Mouse (Mus musculus): ENCODE results near the gene Cc2d2b. TPM values are rescaled to one million over a fixed set of nuclear protein-coding genes. Genes with fewer than 3 reads are reported as not detected.

The Cc2d2b gene
- not detected in 2 replicates for polyA plus RNA-seq (2012; rRNA removed)

- no peaks in the 10 kb centered on the region for H3K4me1 ChIP-seq (ENCODE audit: control insufficient read depth, insufficient read depth, insufficient read length, low read length)
- no peak within 1 kb of the TSS for H3K4me3 ChIP-seq (ENCODE audit: low read depth, low read length)
- H3K27me3 ChIP-seq (ENCODE audit: control insufficient read depth, insufficient read depth, low read length): no peaks in the 10 kb centered on the region
- TF ChIP-seq POLR2A (IDR thresholded peaks at IDR 0.05; ENCODE audit: low read depth, low read length) (no peak), CTCF (IDR thresholded peaks at IDR 0.05; ENCODE audit: extremely low read depth, insufficient read length, insufficient replicate concordance, low read depth, low read length) (no peak)
- no peaks in the 10 kb centered on the region for H3K36me3 ChIP-seq (ENCODE audit: control insufficient read depth, insufficient read depth, low read length)
- WGBS: 67% methylated on average over 17 of the region's 17 CpGs
- no peak within 1 kb of the TSS for H3K27ac ChIP-seq (ENCODE audit: insufficient read depth, low read depth, low read length)
Measured at GRCm38 (mm10) chr19:40748559-40748958, at the start of gene Cc2d2b. TSS of gene Cc2d2b (plus strand) at chr19:40748753.

- Histone ChIP-seq H3K27me3 (ENCODE audit: control insufficient read depth, insufficient read depth, low read length) (no peaks in the 10 kb centered on the region), H3K36me3 (ENCODE audit: control insufficient read depth, insufficient read depth, low read length) (no peaks in the 10 kb centered on the region), H3K4me1 (ENCODE audit: control insufficient read depth, insufficient read depth, insufficient read length, low read length) (no peaks in the 10 kb centered on the region), H3K27ac (ENCODE audit: insufficient read depth, low read depth, low read length) (no peak overlapping the region), H3K4me3 (ENCODE audit: low read depth, low read length) (no peak overlapping the region)
- no peak for TF ChIP-seq CTCF (IDR thresholded peaks at IDR 0.05; ENCODE audit: extremely low read depth, insufficient read length, insufficient replicate concordance, low read depth, low read length)
- TF ChIP-seq POLR2A (IDR thresholded peaks at IDR 0.05; ENCODE audit: low read depth, low read length): no peak
- 71% methylated on average over 5 of the region's 5 CpGs for WGBS
Measured at GRCm38 (mm10) chr19:40699816-40700215, 48.7 kb upstream of the Cc2d2b start.

DNA sequence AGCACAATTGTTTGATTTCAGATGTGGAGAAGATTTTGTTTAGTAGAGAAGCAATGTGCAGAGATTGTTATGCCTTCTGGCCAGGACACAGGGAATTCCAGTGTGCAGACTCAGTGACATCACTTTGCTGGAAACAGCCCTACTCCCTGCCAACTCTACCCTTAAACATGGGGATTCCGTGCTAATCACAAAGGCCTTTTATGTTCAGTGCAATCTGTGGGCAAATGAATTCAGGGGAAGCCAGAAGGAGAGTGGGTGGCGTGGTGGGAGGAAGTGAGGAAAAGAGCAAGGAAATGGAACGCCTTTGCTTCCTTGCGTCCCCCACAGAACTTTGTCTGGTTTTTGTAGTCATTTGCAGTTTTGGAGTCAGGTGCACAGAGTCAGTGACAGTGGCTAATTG is 46.1 kb upstream of the Cc2d2b start:
- Histone ChIP-seq H3K27ac (ENCODE audit: insufficient read depth, low read depth, low read length) (no peak overlapping the region; the same call in 1 of the 2 replicates), H3K4me1 (ENCODE audit: control insufficient read depth, insufficient read depth, insufficient read length, low read length) (no peaks in the 10 kb centered on the region), H3K36me3 (ENCODE audit: control insufficient read depth, insufficient read depth, low read length) (no peaks in the 10 kb centered on the region), H3K4me3 (ENCODE audit: low read depth, low read length) (no peak overlapping the region), H3K27me3 (ENCODE audit: control insufficient read depth, insufficient read depth, low read length) (no peaks in the 10 kb centered on the region)
- TF ChIP-seq POLR2A (IDR thresholded peaks at IDR 0.05; ENCODE audit: low read depth, low read length) (no peak), CTCF (IDR thresholded peaks at IDR 0.05; ENCODE audit: extremely low read depth, insufficient read length, insufficient replicate concordance, low read depth, low read length) (no peak)
- WGBS: 47% methylated on average over 4 of the region's 4 CpGs

DNA sequence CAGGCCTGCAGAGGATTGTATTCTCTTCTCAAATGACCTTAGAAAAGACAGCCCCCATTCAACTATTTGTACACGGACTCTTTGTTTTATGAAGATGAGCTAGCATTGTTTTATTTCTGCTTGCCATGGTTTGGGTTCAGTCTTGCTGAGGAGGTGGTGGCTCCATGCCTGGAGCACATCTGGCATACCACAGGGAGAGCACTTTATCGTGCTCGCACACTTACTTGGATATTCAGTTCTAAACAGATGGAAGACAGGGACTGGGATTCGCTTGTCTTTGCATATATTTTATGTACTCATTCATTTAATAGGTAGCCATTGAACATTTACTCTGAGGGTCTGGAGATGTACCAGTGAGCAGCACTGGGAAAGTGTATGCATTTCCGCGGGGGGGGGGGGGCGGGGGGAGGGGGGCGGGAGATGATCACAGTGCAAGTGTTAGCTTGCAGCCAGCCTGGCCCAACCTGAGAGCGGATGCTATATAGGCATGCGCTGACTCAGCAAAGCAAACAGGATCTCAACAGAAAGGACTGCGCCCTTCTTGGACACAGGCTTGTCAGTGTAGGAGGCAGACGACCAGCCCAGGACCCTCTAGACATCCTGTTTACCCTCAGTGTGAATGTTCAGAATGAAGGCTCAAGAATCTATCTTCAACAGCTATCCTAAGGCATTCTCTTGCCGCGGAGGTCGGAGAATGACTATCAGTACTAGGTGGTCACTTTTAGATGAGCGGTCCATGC is 35.5 kb upstream of the Cc2d2b start:
- Histone ChIP-seq H3K4me1 (ENCODE audit: control insufficient read depth, insufficient read depth, insufficient read length, low read length) (no peaks in the 10 kb centered on the region), H3K27ac (ENCODE audit: insufficient read depth, low read depth, low read length) (no peak overlapping the region), H3K4me3 (ENCODE audit: low read depth, low read length) (no peak overlapping the region), H3K27me3 (ENCODE audit: control insufficient read depth, insufficient read depth, low read length) (no peaks in the 10 kb centered on the region), H3K36me3 (ENCODE audit: control insufficient read depth, insufficient read depth, low read length) (no peaks in the 10 kb centered on the region)
- 71% methylated on average over 16 of the region's 16 CpGs for WGBS
- TF ChIP-seq POLR2A (IDR thresholded peaks at IDR 0.05; ENCODE audit: low read depth, low read length) (no peak), CTCF (IDR thresholded peaks at IDR 0.05; ENCODE audit: extremely low read depth, insufficient read length, insufficient replicate concordance, low read depth, low read length) (no peak)

DNA sequence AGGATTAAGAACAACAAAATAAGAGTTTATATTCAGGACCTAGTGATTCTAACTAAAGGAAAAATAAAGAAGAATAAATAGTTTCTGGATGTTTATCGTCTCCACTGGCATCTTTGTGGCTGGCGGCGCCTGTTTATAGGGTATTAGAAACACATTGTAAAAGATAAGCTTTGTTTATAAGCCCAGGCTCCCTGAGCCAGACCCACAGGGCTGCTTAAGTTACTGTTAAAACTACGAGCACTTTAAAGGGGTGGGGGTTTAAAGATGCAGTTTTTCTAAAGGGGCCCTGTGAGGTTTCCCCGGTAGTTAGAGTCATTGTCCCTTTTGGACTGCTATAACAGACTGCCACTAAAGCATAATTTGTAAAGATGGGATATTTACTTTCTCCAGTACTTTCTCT is 33.9 kb upstream of the Cc2d2b start:
- WGBS: 70% methylated on average over 5 of the region's 5 CpGs
- TF ChIP-seq CTCF (IDR thresholded peaks at IDR 0.05; ENCODE audit: extremely low read depth, insufficient read length, insufficient replicate concordance, low read depth, low read length): no peak
- TF ChIP-seq POLR2A (IDR thresholded peaks at IDR 0.05; ENCODE audit: low read depth, low read length): no peak
- Histone ChIP-seq H3K27me3 (ENCODE audit: control insufficient read depth, insufficient read depth, low read length) (no peaks in the 10 kb centered on the region), H3K36me3 (ENCODE audit: control insufficient read depth, insufficient read depth, low read length) (no peaks in the 10 kb centered on the region), H3K4me1 (ENCODE audit: control insufficient read depth, insufficient read depth, insufficient read length, low read length) (no peaks in the 10 kb centered on the region), H3K4me3 (ENCODE audit: low read depth, low read length) (no peak overlapping the region), H3K27ac (ENCODE audit: insufficient read depth, low read depth, low read length) (no peak overlapping the region)

GRCm38 (mm10) chr19:40716981-40717380 is 31.6 kb upstream of the Cc2d2b start:
- Histone ChIP-seq H3K36me3 (ENCODE audit: control insufficient read depth, insufficient read depth, low read length) (no peaks in the 10 kb centered on the region), H3K27ac (ENCODE audit: insufficient read depth, low read depth, low read length) (no peak overlapping the region), H3K4me1 (ENCODE audit: control insufficient read depth, insufficient read depth, insufficient read length, low read length) (no peaks in the 10 kb centered on the region), H3K4me3 (ENCODE audit: low read depth, low read length) (no peak overlapping the region), H3K27me3 (ENCODE audit: control insufficient read depth, insufficient read depth, low read length) (no peaks in the 10 kb centered on the region)
- TF ChIP-seq POLR2A (IDR thresholded peaks at IDR 0.05; ENCODE audit: low read depth, low read length) (no peak), CTCF (IDR thresholded peaks at IDR 0.05; ENCODE audit: extremely low read depth, insufficient read length, insufficient replicate concordance, low read depth, low read length) (no peak)
- WGBS: 78% methylated on average over 6 of the region's 6 CpGs

DNA sequence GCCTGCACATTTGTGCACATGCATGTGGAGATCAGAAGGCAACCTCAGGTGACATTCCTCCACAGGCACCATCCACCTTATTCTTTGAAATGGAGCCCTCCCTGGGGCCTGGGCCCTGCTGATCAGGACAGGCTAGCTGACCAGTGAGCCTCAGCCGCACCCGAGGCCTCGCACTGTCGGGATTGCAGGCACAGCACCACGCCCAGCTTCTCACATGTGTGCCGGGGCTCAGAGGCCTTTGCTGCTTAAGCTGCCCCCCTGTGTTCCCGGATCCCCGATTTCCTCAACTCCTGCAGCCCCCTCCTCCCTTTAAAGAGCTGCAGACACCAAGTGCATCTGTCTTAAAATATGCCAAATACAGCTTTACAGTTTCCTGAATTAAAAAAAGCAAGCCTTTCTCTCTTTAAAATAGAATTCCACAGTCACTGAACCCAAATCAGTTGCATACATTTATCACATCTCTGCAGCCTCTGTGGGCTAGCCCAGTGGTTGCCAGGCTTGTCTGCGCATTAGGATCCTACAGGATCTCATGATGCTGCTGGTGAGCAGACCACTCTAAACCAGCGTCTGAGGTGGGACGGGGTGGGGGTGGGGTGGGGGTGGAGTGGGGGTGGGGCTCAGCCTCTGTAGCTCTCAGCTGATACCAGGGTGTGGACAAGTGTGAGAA is 29.0 kb upstream of the Cc2d2b start:
- Histone ChIP-seq H3K4me1 (ENCODE audit: control insufficient read depth, insufficient read depth, insufficient read length, low read length) (no peaks in the 10 kb centered on the region), H3K4me3 (ENCODE audit: low read depth, low read length) (no peak overlapping the region), H3K36me3 (ENCODE audit: control insufficient read depth, insufficient read depth, low read length) (no peaks in the 10 kb centered on the region), H3K27ac (ENCODE audit: insufficient read depth, low read depth, low read length) (no peak overlapping the region), H3K27me3 (ENCODE audit: control insufficient read depth, insufficient read depth, low read length) (no peaks in the 10 kb centered on the region)
- 50% methylated on average over 11 of the region's 11 CpGs for WGBS
- no peak for TF ChIP-seq CTCF (IDR thresholded peaks at IDR 0.05; ENCODE audit: extremely low read depth, insufficient read length, insufficient replicate concordance, low read depth, low read length)
- TF ChIP-seq POLR2A (IDR thresholded peaks at IDR 0.05; ENCODE audit: low read depth, low read length): no peak

Measured in small intestine, adult 2 months (tissue).